In genomic region chr5:53588421-53589171, GRCm38 (mm10) we compare ENCODE assay signal across 8 mouse cellular contexts.
DNase-seq lines count a peak whose midpoint lies in the region; ATAC-seq and TF ChIP-seq lines count a peak whose summit lies in the region.

No protein-coding gene starts in this region.

- ATAC-seq in intestine, embryonic 14.5 days (replicated peaks; ENCODE audit: low FRiP score, low TSS enrichment, low read depth) = peak; percentile 48; the same call in 1 of the 2 replicates
- peak; percentile 49 for ATAC-seq in megakaryocyte, adult 5-6 weeks (ENCODE audit: poor library complexity, severe bottlenecking)
- ATAC-seq in stomach, embryonic 14.5 days (ENCODE audit: insufficient number of reproducible peaks, insufficient read depth, low FRiP score, low read depth) = no peak; the same call in 1 of the 2 replicates

- peaks cover 14% of the 10 kb centered on the region for H3K4me1 ChIP-seq in thymus, adult 2 months (replicated peaks; ENCODE audit: control insufficient read depth, insufficient read depth, low read length)
- H3K4me1 ChIP-seq in forebrain, embryonic 10.5 days = peaks cover 28% of the 10 kb centered on the region
- H3K4me1 ChIP-seq in intestine, embryonic 14.5 days (replicated peaks; ENCODE audit: control insufficient read depth, insufficient read depth, low read length) = peaks cover 19% of the 10 kb centered on the region
- H3K4me1 ChIP-seq in stomach, embryonic 14.5 days (ENCODE audit: control insufficient read depth, insufficient read depth, low read length) = peaks cover 13% of the 10 kb centered on the region; the same call in 1 of the 2 replicates

- DNase-seq in adrenal gland, adult (ENCODE audit: inconsistent age in 2 of 2, low spot score in 1 of 2) = peak; percentile 20 to 77
- DNase-seq in adrenal gland, postnatal 25 days = no peak
- peak; percentile 21 for DNase-seq in thymus, adult 2 months
- no peak for DNase-seq in thymus, postnatal 36 days
- DNase-seq in forebrain, embryonic 10.5 days (ENCODE audit: extremely low spot score, low spot score) = no peak
- DNase-seq in intestine, embryonic 14.5 days (ENCODE audit: low spot score) = no peak

- peak overlapping the region; percentile 57; the same call in 1 of the 2 replicates for H3K27ac ChIP-seq in thymus, adult 2 months (ENCODE audit: control insufficient read depth, insufficient read depth, low read length)
- peak overlapping the region; percentile 99 for H3K27ac ChIP-seq in forebrain, embryonic 10.5 days
- H3K27ac ChIP-seq in intestine, embryonic 14.5 days (ENCODE audit: low read depth) = peak overlapping the region; percentile 99
- peak overlapping the region; percentile 81 for H3K27ac ChIP-seq in stomach, embryonic 14.5 days (ENCODE audit: low read length)

- TF ChIP-seq POLR2A in thymus, adult 2 months (IDR thresholded peaks at IDR 0.05; ENCODE audit: control insufficient read depth, extremely low read depth, insufficient read depth, low read length, poor library complexity) = no peak

- H3K36me3 ChIP-seq in thymus, adult 2 months (ENCODE audit: control insufficient read depth, insufficient read depth, low read length) = no peaks in the 10 kb centered on the region
- H3K36me3 ChIP-seq in forebrain, embryonic 10.5 days (replicated peaks) = no peaks in the 10 kb centered on the region
- no peaks in the 10 kb centered on the region for H3K36me3 ChIP-seq in intestine, embryonic 14.5 days (ENCODE audit: control insufficient read depth, insufficient read depth, low read length)
- H3K36me3 ChIP-seq in stomach, embryonic 14.5 days (ENCODE audit: control insufficient read depth, insufficient read depth, low read length) = no peaks in the 10 kb centered on the region

- peak overlapping the region; percentile 61 for H3K4me3 ChIP-seq in thymus, adult 2 months (ENCODE audit: control insufficient read depth, insufficient read depth, low read length)
- H3K4me3 ChIP-seq in forebrain, embryonic 10.5 days = peak overlapping the region; percentile 90
- peak overlapping the region; percentile 73 for H3K4me3 ChIP-seq in intestine, embryonic 14.5 days (ENCODE audit: low read depth, low read length)
- peak overlapping the region; percentile 84 for H3K4me3 ChIP-seq in stomach, embryonic 14.5 days (ENCODE audit: low read depth, low read length)

- under 1% methylated on average over 31 of the region's 34 CpGs for WGBS in thymus, adult 2 months
- 2% methylated on average over 32 of the region's 34 CpGs for WGBS in forebrain, embryonic 10.5 days
- WGBS in intestine, embryonic 14.5 days = 3% methylated on average over 34 of the region's 34 CpGs
- WGBS in stomach, embryonic 14.5 days = 2% methylated on average over 32 of the region's 34 CpGs

- H3K9me3 ChIP-seq in forebrain, embryonic 10.5 days = no peaks in the 10 kb centered on the region
- no peaks in the 10 kb centered on the region for H3K9me3 ChIP-seq in intestine, embryonic 14.5 days (ENCODE audit: control insufficient read depth, low read length)
- no peaks in the 10 kb centered on the region for H3K9me3 ChIP-seq in stomach, embryonic 14.5 days (ENCODE audit: control insufficient read depth, low read depth, low read length)

- H3K9ac ChIP-seq in intestine, embryonic 14.5 days (ENCODE audit: low read length) = peak overlapping the region; percentile 69
- peak overlapping the region; percentile 54 for H3K9ac ChIP-seq in stomach, embryonic 14.5 days (replicated peaks; ENCODE audit: low read depth, low read length)

- TF ChIP-seq CTCF in thymus, adult 2 months (IDR thresholded peaks at IDR 0.05; ENCODE audit: borderline replicate concordance, control insufficient read depth, extremely low read depth, insufficient read depth, low read length, poor library complexity) = no peak

- peak overlapping the region; percentile 95 for H3K4me2 ChIP-seq in intestine, embryonic 14.5 days (ENCODE audit: low read length)
- peak overlapping the region; percentile 90 for H3K4me2 ChIP-seq in stomach, embryonic 14.5 days (replicated peaks; ENCODE audit: low read depth, low read length)

- no peaks in the 10 kb centered on the region for H3K27me3 ChIP-seq in thymus, adult 2 months (ENCODE audit: control insufficient read depth, insufficient read depth, low read length)
- no peaks in the 10 kb centered on the region for H3K27me3 ChIP-seq in forebrain, embryonic 10.5 days (ENCODE audit: poor library complexity, severe bottlenecking)
- no peaks in the 10 kb centered on the region for H3K27me3 ChIP-seq in intestine, embryonic 14.5 days (replicated peaks; ENCODE audit: control insufficient read depth, insufficient read depth, low read length)
- no peaks in the 10 kb centered on the region for H3K27me3 ChIP-seq in stomach, embryonic 14.5 days (ENCODE audit: control insufficient read depth, insufficient read depth, low read length)

Comparison
In these comparisons a context has a peak if more than half of its experiments do, and no peak if none do; other contexts are left out.
1. DNase-seq: peak in adrenal gland, adult (2 of 2) and thymus, adult 2 months (single experiment); none in adrenal gland, postnatal 25 days (single experiment), thymus, postnatal 36 days (0 of 2), forebrain, embryonic 10.5 days (single experiment) and intestine, embryonic 14.5 days (single experiment).
2. Peak in every context shown above with its lines, with median percentiles within 50 percentile points of each other: H3K27ac ChIP-seq and H3K4me3 ChIP-seq.